Mouse (Mus musculus) neutrophil, adult 65 days (primary cell): Measurements from ENCODE around the gene Thap7. TPM values are rescaled to one million over a fixed set of nuclear protein-coding genes. Genes with fewer than 3 reads are reported as not detected.

Source experiments
- total RNA-seq: library from RNA; stranded (reverse); gene quantifications from 2 replicates; pipeline ENCODE4 v1.2.4, GENCODE M21; 2023

The Thap7 gene
- 13.3 and 19.2 TPM in 2 replicates for total RNA-seq

DNA sequence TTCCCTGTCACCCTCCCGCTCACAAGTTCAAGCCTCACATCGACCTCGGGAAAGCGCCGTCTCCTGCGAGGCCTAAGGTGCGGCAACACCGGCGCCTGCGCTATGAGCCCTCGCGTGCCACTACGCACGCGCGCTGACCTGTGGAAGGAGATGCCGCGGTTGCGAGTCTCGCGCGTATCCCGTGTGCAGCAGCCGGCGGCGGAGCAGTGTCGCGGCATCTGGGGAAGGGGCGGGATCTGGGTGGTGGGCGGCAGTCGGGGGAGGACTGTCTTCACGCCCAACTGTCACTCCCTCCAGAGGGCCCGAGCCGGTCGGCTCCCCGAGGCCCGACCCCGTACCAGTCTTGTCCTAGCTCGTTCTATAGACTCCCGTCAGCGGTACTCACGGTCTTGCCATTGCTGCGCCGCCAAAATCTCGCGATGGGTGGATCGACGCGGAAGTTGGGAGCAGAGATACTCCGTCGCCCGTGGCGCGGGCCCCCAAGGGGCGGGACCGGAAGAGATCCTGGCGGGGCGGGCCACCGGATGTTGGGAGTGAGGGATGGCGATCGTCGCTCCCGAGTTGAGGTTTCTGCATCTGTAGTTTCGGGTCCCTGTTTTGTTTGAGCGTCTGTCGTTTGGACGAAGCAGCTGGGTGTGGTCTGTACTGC, at the start of gene Thap7:
Thap7 (minus strand) TSS at position 497 of the 649 bp plus-strand sequence.

DNA sequence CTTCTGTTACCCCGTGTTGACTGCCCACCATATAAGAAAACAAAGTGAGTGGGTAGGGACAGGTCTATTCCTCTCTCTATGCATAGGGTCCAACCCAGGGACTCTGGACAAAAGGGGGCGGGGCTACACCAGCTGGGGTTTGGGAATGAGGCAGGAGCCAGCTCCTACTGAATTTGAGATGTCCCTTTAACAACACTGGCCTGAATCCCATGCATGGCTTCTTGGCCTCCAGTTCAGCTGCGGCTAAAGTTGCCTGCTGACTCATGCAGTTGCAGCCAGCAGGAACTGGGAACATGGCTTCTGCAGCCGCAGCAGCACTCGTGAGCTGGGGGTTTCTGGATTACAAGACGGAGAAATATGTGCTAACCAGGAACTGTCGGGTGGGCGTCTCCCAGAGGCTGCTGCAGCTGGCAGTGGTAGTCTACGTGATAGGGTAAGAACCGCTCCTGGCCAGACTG, 30.8 kb upstream of the Thap7 start, which contains the start of gene P2rx6:
P2rx6 (plus strand) TSS at position 135 of the 458 bp plus-strand sequence.

DNA sequence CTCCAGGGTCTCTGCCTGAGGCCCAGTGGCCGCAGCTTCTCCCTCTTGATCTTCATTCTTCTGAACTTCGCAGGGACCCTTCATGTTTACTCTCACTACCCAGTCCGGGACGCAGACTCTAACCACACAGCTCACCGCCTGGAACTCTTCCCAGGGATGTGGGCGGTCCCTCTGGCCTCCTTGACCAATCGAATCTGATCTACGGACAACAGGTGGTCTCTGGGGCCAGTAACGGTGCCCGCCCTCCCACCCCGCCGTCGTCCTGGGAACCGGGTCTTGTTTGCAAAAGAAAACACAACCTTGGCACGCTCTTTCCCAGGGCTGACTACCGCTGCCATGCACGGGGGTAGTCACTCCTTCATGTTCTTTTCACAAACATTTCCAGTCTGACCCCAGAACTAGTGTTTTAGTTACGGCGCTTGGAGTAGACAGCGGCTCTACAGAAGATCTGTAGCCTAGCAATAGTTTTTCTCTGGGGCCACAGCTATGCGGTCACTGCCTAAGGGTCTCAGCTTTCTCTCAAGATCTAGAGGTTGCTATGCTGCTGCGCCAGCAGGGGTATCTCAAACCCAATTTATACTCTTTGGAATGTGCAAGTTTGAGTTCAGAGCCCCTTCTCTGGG, 30.3 kb upstream of the Thap7 start, which contains the start of gene Lrrc74b:
Lrrc74b (minus strand) TSS at position 120 of the 623 bp plus-strand sequence.

DNA sequence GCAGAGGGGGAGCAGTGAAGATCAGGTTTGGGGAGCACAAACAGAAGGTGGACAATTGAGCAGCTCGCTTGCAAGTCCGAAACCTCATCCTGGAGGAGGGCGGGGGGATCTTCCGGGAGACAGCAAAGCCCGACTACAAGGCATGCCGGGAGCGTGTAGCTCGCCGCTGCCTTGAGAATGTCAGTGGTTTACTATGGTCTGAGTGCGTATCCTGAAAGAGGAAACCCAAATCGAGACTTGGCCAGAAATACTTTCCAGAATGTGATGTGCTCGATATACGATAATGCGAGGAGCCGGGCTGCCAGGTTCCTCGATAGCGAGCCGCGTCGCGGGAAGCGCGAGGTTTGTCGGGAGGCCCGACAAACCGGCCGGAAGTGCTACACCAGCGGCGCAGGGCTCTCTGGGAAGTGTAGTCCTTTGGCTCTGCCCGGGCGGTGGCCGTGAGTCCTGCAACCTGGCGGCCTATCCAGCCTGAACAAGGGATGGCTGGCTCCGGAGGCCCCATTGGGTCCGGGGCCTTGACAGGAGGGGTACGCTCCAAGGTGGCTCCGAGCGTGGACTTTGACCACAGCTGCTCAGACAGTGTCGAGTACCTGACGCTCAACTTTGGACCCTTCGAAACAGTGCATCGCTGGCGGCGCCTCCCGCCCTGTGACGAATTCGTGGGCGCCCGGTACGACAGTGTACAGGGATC, 22.2 kb downstream of the Thap7 start, which contains the start of gene Lztr1:
Lztr1 (plus strand) TSS at position 143 of the 694 bp plus-strand sequence.

DNA sequence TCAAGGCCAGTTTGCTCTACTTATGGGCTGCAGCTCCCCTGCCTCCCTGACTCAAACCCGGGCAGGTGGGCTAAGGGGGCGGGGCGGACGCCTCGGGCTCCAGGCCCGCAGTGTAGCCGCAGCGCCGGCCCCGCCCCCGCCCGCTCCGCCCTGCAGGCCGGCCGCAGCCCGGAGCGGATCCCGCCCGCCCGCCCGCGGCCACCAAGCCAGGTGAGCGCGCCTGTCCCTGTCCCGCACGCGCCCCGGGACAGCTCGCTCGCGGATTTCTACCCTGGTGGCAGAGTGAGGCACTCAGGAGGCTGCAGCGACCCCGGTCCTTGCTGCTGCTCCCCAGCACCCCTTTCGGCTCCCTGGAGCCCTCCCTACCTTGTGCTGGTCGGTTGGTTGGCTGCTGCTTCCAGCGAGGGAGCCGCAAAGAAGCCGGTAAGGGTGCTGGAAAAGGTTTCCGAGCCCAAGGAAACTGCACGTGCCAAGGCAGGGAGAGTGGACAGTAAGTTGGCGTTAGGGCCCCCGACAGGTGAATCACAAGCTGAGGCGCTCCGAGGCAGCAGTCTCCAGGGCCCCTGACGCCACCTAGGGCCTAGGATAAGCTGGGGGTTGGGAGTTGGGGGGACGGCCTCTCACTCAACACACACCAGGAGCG, 41.3 kb downstream of the Thap7 start, which contains the start of gene Aifm3:
Aifm3 (plus strand) TSS at position 143 of the 643 bp plus-strand sequence.

Other genes starting within 250 kb of the Thap7 start
- not detected in 2 replicates for gene Serpind1, start 199.8 kb downstream of the Thap7 start, total RNA-seq
- 16.2 and 17.0 TPM in 2 replicates for gene Snap29, start 125.2 kb downstream of the Thap7 start, total RNA-seq
- gene Pi4ka, start 124.8 kb downstream of the Thap7 start, total RNA-seq, result 37.3 and 49.3 TPM in 2 replicates
- 45.7 and 53.5 TPM in 2 replicates for gene Crkl, start 79.1 kb downstream of the Thap7 start, total RNA-seq
- not detected in 2 replicates for gene Aifm3, start 41.5 kb downstream of the Thap7 start, total RNA-seq
- 20.2 and 22.6 TPM in 2 replicates for gene Lztr1, start 22.4 kb downstream of the Thap7 start, total RNA-seq
- gene Lrrc74b, start 30.1 kb upstream of the Thap7 start, total RNA-seq, result not detected in 2 replicates
- not detected in 2 replicates for gene P2rx6, start 30.7 kb upstream of the Thap7 start, total RNA-seq
- gene Slc7a4, start 52.1 kb upstream of the Thap7 start, total RNA-seq, result 0.28 TPM in 1 of 2 replicates, not detected in the other
- gene Smpd4, start 88.2 kb upstream of the Thap7 start, total RNA-seq, result 28.0 and 32.6 TPM in 2 replicates
- gene Ccdc74a, start 115.3 kb upstream of the Thap7 start, total RNA-seq, result not detected in 2 replicates
- gene Med15, start 201.8 kb upstream of the Thap7 start, total RNA-seq, result 68.2 and 84.3 TPM in 2 replicates
- gene Klhl22, start 228.5 kb upstream of the Thap7 start, total RNA-seq, result 6.2 and 6.7 TPM in 2 replicates